Mouse (Mus musculus): Measurements from ENCODE around the gene Sec23b. TPM values are rescaled to one million over a fixed set of nuclear protein-coding genes. Genes with fewer than 3 reads are reported as not detected.

The Sec23b gene
- total RNA-seq, 2 experiments from 2014 or later, result 49.5 to 51.0 TPM

DNA sequence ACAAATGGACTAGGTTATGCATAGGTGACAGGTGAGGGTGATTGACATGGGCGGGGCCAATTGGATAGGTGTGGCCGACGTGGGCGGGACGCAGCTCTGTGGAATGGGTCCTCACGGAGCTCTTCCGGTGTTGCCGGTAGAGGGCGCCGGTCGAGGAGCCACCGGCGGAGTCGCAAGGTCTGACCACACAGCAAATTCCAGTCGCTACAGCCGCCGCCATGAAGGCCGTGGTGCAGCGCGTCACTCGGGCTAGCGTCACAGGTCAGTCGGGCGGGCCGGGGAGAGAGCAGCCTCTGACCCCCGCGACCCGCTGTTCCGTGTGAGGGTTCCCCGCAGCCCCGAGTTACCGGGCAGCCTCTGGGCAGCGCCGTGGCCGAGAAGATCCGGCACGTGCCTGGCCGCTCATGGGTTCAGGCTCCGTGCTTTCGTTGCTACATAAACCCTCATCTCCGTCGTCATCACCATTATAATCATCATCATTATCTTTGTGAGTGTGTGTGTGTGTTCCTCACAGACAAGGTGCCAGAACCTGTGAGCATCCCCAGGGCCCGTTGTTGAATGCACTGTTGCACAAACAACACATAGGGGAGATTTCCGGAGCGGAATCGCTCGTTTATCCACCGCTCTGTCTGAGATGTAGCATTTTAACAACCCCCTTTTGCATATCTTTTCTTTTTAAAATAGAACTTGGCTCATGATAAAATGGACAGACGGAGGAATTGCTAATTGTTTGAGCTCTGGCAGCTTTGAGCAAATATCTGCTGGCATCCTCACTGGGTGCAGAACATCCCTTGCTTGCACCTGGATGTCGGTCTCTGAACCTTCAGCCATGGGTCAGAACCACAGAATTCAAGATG is 44.0 kb downstream of the Sec23b start, which contains the start of gene Dtd1:
Gene Dtd1 (plus strand): TSS at position 67 of the 857 bp plus-strand sequence.
- peak; percentile 82 to 83 for DNase-seq (ENCODE audit: low spot score in 2 of 2)

- DNase-seq (ENCODE audit: low spot score in 2 of 2), result no peak
Measured at GRCm38 (mm10) chr2:144601576-144601975, 45.5 kb downstream of the Sec23b start.

GRCm38 (mm10) chr2:144613956-144614355 is 57.9 kb downstream of the Sec23b start:
- no peak for DNase-seq (ENCODE audit: low spot score in 2 of 2)

DNA sequence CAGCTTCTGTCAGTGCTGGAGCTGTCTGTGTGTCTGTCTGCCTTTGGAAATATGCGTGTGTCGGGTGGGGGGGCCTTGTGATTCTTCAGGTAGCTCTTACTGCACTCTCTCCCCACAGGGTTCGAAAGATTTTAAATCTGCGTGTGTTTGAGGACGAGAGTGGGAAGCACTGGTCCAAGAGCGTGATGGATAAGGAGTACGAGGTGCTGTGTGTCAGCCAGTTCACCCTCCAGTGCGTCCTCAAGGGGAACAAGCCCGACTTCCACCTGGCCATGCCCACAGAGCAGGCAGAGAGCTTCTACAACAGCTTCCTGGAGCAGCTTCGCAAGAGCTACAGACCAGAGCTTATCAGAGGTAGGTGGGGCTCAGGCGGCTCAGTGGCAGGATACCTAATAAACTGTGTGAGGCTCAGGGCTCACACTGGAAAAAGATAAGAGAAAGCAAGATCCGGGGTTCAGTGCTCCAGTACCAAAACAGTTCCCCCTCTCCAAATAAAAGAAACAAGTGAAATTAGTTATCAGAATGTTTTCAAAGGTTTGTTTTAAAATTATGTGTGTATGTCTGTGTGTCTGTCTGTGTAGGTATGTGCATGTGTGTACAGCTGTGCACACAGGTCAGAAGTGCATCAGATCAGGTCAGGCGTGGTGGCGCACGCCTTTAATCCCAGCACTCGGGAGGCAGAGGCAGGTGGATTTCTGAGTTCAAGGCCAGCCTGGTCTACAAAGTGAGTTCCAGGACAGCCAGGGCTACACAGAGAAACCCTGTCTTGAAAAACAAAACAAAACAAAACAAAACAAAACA is 61.2 kb downstream of the Sec23b start:
- DNase-seq (ENCODE audit: low spot score in 2 of 2), result no peak

GRCm38 (mm10) chr2:144621491-144621890 is 65.5 kb downstream of the Sec23b start:
- DNase-seq (ENCODE audit: low spot score in 2 of 2), result no peak

GRCm38 (mm10) chr2:144633551-144633950 is 77.5 kb downstream of the Sec23b start:
- DNase-seq (ENCODE audit: low spot score in 2 of 2), result no peak

- no peak for DNase-seq (ENCODE audit: low spot score in 2 of 2)
Measured at GRCm38 (mm10) chr2:144634231-144634630, 78.2 kb downstream of the Sec23b start.

DNA sequence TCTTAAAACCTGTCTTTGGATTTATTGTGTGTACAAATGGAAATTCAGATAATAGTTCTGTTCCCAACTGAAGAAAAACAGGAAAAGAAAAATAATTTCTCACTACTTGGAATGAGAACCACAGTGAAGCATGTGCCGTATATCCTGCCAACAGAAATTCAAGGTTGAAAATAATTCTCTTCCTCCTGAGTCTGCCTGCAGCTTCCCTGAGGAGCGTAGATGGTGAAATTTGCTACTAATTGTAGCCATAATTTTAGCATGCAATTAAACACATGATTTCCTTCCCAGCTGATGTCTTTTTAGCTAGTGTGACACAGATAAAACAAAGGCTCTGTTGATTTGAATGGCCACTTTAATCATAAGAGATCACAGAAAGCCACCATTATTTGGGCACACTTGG is 78.7 kb downstream of the Sec23b start:
- DNase-seq (ENCODE audit: low spot score in 2 of 2), result no peak

- peak; percentile 52 to 71 for DNase-seq (ENCODE audit: low spot score in 2 of 2)
Measured at GRCm38 (mm10) chr2:144635644-144636320, 79.8 kb downstream of the Sec23b start.

DNA sequence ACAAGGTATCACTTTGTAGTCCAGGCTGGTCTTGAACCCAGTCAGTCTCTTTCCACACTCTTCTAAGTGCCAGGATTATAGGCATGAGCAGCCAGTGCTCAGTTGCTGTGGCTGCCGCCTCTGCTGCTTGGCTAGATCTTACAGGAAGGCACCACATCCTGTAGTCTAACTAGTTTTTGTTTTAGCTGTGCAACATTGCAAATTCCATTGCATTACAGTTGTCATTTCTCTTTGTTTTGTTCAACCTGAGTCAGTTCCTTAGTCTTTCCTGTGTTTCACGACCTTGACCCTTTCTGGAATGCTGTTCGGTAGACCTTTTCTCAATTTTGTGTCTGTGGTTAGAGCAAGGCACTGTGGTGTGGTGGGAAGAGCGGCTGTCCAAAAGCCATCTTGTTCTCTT is 81.2 kb downstream of the Sec23b start:
- DNase-seq (ENCODE audit: low spot score in 2 of 2), result no peak

- DNase-seq (ENCODE audit: low spot score in 2 of 2), result no peak
Measured at GRCm38 (mm10) chr2:144637671-144638395, 81.8 kb downstream of the Sec23b start.

GRCm38 (mm10) chr2:144638719-144639118 is 82.7 kb downstream of the Sec23b start:
- no peak for DNase-seq (ENCODE audit: low spot score in 2 of 2)

DNA sequence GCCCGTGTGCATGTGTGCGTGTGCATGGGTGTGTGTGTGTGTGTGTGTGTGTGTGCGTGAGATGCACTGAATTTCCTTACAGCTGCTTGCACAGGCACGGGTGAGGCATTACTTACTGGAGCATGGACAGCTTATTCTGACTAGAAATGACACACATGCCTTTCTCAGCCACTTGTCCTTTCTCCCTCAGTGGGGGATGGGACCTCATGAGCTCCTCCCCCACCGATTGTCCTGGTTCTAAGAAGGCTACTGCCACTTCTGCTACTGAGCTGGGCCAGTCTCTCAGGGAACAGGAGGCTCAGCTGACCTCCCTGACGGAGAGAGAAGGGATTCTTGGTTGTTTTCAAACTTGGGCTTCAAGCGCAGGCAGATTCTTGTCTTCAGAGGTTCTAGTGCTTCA is 84.1 kb downstream of the Sec23b start:
- no peak for DNase-seq (ENCODE audit: low spot score in 2 of 2)

Small RNA genes lying within 50 kb of the gene (microRNA-seq; reads per million reads assigned to microRNA genes)
- 0 reads per million in 2 experiments for gene Gm24823

Other genes with a start within 250 kb of the Sec23b start
- gene Ovol2, start 224.1 kb upstream of the Sec23b start, total RNA-seq (2021), result under 1 TPM; 0.35 to 0.91 TPM
- 10 to 100 TPM; 26.6 to 27.6 TPM for gene Kat14, start 187.2 kb upstream of the Sec23b start, total RNA-seq (2021)
- 1 to 10 TPM; 5.1 to 8.4 TPM for gene Pet117, start 187.2 kb upstream of the Sec23b start, total RNA-seq (2021)
- gene Dzank1, start 28.8 kb upstream of the Sec23b start, total RNA-seq (2021), result 100 to 1,000 TPM; 107 to 108 TPM
- gene Polr3f, start 28.5 kb upstream of the Sec23b start, total RNA-seq (2021), result 10 to 100 TPM; 24.5 to 24.6 TPM
- 10 to 100 TPM; 24.1 to 27.8 TPM for gene Rbbp9, start 5.4 kb upstream of the Sec23b start, total RNA-seq (2021)
- gene Smim26, start 37.8 kb downstream of the Sec23b start, total RNA-seq (2021), result 10 to 100 TPM; 50.5 to 58.7 TPM
- 10 to 100 TPM; 54.8 to 55.5 TPM for gene Dtd1, start 43.7 kb downstream of the Sec23b start, total RNA-seq (2021)

Data from layer of hippocampus, postnatal 14 days (tissue).